Mouse (Mus musculus): ENCODE results near the gene Sema3e.

Sema3e gene

DNA sequence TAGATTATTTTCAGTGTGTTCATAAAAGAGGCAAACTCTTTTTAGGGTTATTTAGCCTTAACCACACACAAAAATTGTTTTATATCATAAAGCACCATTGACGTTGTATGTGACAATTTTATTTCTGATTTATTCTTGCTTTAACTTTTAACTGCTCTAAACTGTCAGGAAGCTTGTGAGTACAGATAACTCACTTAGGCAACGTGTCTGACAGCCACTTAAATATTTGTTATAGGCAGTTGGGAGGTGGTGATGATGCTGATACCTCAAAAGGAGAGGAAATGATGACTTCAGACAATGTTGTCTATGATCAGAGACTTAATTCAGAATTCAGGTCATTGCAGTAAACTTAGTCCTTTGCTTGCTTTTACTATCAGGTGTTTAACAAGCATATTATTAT, 181.7 kb downstream of the Sema3e start:
- DNase-seq (ENCODE audit: low spot score in 2 of 2): no peak

DNA sequence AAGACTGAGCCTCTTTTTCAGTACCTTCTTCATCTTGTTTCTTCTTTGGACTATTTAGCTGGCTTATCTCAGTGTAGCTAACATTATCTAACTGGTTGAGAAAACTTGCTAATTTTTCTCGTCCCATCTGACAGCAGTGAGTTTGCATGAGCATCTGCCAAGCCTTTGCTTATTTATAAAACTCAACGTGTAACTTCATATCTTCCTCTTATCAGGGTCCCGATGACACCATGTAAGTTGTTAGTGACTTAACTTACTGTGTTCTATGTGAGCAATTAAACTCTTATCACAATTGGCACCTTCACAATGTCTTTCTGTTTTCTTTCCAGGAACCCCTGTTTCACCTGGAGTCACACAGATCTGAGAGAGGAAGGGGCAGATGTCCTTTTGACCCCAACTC, 184.9 kb downstream of the Sema3e start:
- no peak for DNase-seq (ENCODE audit: low spot score in 2 of 2)

DNA sequence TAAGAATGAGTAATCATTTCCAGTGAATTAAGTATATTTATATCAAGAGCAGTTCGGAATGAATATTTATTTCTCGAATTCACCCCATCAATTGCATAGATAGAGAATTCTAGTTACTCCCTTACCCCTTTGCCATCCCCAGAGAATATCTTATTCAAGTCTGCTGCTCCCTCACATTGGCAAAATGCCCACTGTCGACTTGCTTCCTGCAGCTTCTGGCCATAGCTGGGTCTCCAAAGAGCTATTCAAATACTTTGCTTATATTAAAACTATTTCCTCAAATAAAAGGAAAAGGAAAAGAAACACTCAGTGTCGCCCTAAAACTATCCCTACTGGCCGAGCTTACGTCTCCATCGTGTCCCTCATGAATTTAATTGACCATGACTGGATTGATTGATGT, 191.1 kb downstream of the Sema3e start:
- DNase-seq (ENCODE audit: low spot score in 2 of 2): no peak

DNA sequence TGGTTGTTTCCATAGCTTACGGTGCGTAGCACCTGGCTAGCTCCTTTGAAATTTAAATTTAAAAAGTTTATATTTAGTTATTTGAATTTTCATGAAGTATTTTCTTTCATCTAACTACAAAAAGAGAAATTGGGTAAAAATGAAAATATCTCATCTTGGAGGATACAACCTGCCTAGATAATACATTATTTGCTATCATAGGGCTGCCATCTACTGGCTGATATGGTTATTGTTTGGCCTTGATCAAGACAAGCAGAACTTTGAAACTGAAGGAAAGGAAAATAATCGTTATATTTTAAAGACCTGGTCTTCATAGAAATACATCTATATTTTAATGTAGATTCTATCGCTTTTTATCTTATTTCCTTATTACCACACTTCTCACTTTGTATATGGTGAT, 193.6 kb downstream of the Sema3e start:
- DNase-seq (ENCODE audit: low spot score in 2 of 2): no peak

DNA sequence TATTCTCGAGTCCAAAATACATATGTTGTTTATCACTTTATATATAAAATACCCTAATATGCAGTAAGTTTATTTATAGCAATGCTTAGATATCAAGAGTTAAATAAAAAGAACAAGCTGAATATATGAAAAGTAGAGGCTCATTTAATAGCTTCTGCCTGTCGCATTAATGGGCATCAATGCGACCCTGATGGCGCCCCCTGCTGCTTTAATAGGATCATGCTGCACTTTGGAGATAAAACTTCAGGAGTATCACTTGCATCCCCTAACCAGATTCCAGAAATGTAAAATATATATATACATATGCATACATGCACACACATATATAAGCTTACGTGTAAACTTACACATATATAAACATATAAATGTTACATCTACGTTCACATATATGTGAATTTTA, 199.4 kb downstream of the Sema3e start:
- no peak for DNase-seq (ENCODE audit: low spot score in 2 of 2)

DNA sequence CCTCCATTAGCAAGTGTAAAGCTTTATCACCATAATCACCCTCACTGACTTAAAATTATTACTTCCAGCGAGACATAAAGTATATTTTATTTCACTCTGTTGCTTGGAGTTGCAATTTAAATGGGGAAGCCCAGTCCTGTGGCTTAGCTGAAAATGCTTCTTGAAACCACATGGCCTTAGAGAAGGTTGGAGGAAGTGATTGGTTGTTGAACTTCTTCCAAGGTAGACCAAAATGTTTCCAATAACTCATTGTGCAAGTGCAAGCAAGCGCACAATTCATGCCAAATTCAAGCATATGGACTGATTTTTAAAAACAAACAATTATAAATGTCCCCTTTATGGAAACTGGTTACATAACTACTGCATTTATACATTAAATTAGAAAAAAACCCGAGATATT, 206.0 kb downstream of the Sema3e start:
- DNase-seq (ENCODE audit: low spot score in 2 of 2): no peak

DNA sequence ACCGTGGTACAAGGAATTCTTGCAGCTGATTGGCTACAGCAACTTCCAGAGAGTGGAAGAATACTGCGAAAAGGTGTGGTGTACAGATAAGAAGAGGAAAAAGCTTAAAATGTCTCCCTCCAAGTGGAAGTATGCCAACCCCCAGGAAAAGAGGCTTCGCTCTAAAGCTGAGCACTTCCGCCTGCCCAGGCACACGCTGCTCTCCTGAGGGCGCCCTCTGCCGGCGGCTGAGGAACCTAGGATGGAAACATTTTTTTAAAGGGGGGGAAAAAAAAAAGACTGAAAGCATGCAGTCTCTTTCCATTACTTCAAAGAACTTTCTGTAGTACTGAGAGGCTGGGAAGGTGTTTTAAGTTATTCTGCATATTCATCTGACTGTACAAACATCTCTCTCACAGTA, 227.5 kb downstream of the Sema3e start:
- peak in 1 of 2 experiments; percentile 4 for DNase-seq (ENCODE audit: low spot score in 2 of 2)

DNA sequence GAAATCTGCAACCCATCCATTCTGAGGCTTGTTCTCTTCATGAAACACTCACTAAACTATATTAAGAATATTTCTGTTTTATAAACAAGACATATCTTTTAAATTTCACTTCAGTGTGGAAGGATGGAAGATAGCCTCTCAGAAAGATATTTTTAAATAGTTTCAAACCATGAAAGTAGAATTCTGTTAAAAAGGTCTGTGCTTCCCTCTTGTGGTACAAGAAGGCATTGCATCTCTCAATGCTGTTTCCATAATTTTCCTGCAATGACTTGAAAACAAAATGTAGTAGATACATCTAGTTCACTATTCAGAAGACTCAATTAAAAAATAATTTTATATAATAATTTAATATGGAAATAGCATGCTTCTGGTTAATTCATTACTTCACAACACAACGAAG, 228.3 kb downstream of the Sema3e start:
- DNase-seq (ENCODE audit: low spot score in 2 of 2): no peak

DNA sequence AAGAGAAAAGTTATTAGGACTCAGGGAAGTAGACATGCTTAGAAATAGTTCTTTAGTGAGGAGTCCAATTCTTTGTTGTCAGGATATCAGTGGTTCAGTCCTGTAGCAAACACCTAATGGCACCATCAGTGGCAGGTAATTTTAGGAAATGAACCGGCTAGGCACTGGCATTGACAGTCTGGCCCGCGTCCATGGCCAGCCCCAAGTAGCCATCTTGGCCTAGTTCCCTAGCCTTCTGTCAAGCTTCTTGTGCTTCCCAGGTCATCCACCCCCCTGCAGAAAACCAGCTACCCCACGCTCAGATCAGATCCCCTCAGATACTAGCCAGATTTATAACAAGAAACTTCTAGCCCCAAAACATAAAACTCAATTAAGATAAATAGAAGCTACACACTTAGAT, 235.1 kb downstream of the Sema3e start:
- DNase-seq (ENCODE audit: low spot score in 2 of 2): no peak

DNA sequence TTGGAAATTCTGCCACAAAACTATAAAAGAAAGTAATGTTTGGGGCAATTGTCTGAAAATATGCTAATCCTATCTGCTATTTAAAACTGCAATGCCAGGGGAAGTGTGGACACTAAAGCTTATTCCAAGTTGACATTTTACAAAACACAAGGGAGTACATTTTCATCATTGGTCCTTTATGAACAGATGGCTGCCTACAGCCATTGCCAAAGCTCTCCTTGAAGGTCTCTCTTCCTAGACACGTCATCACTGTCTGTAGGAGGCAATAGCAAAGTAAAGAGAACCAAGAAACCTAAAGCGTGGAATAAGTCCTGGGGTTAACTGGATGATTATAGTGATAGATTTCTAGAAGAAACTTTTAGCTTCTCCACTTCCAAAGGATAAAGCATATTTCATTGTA, 242.3 kb downstream of the Sema3e start:
- no peak for DNase-seq (ENCODE audit: low spot score in 2 of 2)

Measured in thymus, postnatal 10 days (tissue).